Mouse (Mus musculus) MEL (cell line): ENCODE data around the gene Rergl.

Source experiments
- CTCF ChIP-seq, 3 experiments: IDR thresholded peaks in 2 of 3; conservative IDR thresholded peaks in 1 of 3; 2 replicates each; pipeline ENCODE4 v1.5.1; 2011 to 2012; ENCODE audit warnings: low read length in 3 of 3, low read depth in 2 of 3, mild to moderate bottlenecking in 2 of 3, improper control_type of control experiment in 1 of 3, inconsistent platforms in 1 of 3, mixed read lengths in 1 of 3, moderate library complexity in 1 of 3; ENCODE audit not compliant: control insufficient read depth in 1 of 3, insufficient read depth in 1 of 3, poor library complexity in 1 of 3, severe bottlenecking in 1 of 3
- GATA1 ChIP-seq: IDR thresholded peaks from 2 replicates; pipeline ENCODE4 v1.6.1; 2011; ENCODE audit warnings: low read depth, low read length, improper control_type of control experiment
- JUND ChIP-seq: IDR thresholded peaks from 2 replicates; pipeline ENCODE4 v1.6.1; 2011; ENCODE audit warnings: low read depth, mild to moderate bottlenecking, improper control_type of control experiment, low read length
- MAX ChIP-seq: IDR thresholded peaks from 2 replicates; pipeline ENCODE4 v1.6.1; 2011; ENCODE audit warnings: low read length, improper control_type of control experiment
- MXI1 ChIP-seq: IDR thresholded peaks from 2 replicates; pipeline ENCODE4 v1.6.1; 2011; ENCODE audit warnings: mild to moderate bottlenecking, low read depth, low read length, improper control_type of control experiment
- POLR2A ChIP-seq, 2 experiments: IDR thresholded peaks; 2 replicates each; pipeline ENCODE4 v1.6.1; 2011 to 2012; ENCODE audit warnings: low read length in 2 of 2, mild to moderate bottlenecking in 2 of 2, control low read depth in 1 of 2, improper control_type of control experiment in 1 of 2, low read depth in 1 of 2, moderate library complexity in 1 of 2; ENCODE audit not compliant: control insufficient read depth in 1 of 2, insufficient read depth in 1 of 2, poor library complexity in 1 of 2
- TAL1 ChIP-seq: IDR thresholded peaks from 2 replicates; pipeline ENCODE4 v1.6.1; 2012; ENCODE audit warnings: mild to moderate bottlenecking, inconsistent platforms, low read length, moderate library complexity, mixed read lengths

DNA sequence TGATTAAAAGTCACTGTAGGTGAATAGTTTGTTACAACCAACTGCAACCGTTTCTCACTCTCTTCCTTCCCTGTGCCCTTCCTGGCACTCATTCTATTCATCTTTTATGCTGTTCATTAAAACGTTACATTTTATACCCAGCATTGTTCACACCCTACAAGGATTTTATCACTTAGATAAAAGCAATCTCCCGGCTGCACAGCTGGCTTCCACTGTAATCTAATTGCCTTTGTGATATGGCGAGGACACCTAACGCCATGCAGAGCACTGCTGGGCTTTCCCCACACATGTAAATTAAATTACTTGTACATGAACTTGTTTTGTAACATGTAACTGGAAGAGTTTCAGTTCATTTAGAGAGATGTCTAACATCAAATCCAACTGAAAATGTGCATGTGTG lies 22.5 kb upstream of the Rergl start:
- TF ChIP-seq GATA1 (no peak), MAX (no peak), MXI1 (no peak), CTCF (IDR thresholded peaks at IDR 0.05 in 2 of 3, conservative IDR thresholded peaks at IDR 0.05 in 1 of 3; ENCODE audit: control insufficient read depth in 1 of 3, insufficient read depth in 1 of 3, low read depth in 2 of 3, low read length in 3 of 3, poor library complexity in 1 of 3, severe bottlenecking in 1 of 3) (no peak), JUND (no peak), TAL1 (no peak), POLR2A (IDR thresholded peaks at IDR 0.05; ENCODE audit: control insufficient read depth in 1 of 2, insufficient read depth in 1 of 2, low read depth in 1 of 2, low read length in 2 of 2, poor library complexity in 1 of 2) (no peak)
